Mouse (Mus musculus): ENCODE measurements around the gene Actg1. TPM values are rescaled to one million over a fixed set of nuclear protein-coding genes. Genes with fewer than 3 reads are reported as not detected.
"Not testable (repeated sequence)": the region's sequence is repeated elsewhere in the genome, so short reads cannot be mapped to it uniquely, and the experiment has no call there.

Gene Actg1
- polyA plus RNA-seq, 1 experiment from 2014 or later = 4,080 TPM

DNA sequence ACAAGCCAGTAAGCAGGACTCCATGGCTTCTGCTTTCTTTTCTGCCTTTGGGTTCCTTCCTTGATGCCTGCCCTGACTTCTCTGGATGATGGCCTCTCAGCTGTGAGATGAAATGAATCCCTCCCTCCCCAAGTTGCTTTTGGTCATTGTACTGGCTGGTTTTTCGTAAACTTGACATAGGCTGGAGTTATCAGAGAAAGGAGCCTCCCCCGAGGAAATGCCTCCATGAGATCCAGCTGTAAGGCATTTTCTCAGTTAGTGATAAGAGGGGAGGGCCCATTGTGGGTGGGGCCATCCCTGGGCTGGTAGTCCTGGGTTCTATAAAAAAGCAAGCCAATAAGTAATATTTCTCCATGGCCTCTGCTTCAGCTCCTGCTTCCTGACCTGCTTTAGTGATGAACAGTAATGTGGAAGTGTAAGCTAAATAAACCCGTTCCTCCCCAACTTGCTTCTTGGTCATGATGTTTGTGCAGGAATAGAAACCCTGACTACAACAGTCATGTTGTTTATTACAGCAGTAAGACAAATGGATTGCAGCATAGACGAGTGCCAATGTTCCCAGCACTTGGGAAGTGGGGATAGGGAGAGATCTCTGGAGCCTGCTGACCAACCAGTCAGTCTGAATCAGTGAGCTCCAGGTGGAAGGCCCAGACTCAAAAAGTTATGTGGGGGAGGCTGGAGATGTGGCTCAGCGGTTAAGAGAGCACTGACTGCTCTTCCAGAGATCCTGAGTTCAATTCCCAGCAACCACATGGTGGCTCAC is 7.1 kb upstream of the Actg1 start:
- H3K4me3 ChIP-seq (replicated peaks; ENCODE audit: low read length) = no peak overlapping the region
- WGBS = 82% methylated on average over 5 of the region's 5 CpGs
- H3K4me1 ChIP-seq (replicated peaks; ENCODE audit: control insufficient read depth, insufficient read depth, low read length) = peaks cover 54% of the 10 kb centered on the region

DNA sequence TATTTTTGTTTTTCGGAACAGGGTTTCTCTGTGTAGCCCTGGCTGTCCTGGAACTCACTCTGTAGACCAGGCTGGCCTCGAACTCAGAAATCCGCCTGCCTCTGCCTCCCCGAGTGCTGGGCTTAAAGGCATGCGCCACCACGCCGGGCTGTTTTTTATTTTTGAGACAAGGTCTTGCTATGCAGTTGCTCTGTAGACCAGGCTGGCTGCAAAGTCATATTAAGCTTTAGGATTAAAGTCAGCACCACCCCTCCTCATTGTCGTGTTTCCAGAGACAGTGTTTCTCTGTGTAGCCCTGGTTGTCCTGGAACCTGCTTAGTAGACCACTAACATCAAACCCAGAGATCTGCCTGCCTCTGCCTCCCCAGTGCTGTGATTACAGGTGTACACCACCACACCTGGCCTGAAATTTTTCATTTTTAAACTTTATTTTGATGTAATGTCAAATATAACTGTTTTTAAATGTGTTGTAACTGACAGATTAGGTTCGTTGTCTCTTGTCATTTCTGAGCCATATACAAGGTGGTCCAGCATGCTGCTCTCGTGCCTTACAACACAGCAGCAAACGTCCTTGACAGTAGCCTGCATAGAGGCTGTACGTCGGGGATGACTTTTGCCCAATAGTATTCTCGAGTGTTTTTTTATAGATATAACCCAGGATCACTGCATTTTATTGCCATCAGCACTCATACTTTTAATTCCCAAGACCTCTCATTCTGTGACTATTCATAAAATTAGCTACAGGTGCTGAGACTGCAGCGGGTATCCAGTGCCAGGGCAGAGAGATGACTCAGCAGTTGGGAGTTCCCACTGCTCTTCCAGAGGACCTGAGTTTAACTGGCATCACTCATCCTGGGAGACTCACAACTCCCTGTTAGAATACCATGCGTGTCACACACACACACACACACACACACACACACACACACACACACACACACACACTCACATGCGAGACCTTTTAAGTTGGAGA is 6.2 kb upstream of the Actg1 start:
- no peak overlapping the region for H3K4me3 ChIP-seq (replicated peaks; ENCODE audit: low read length)
- H3K9me3 ChIP-seq (ENCODE audit: control insufficient read depth, low read length) = no peaks in the 10 kb centered on the region
- H3K4me2 ChIP-seq (replicated peaks) = no peak overlapping the region
- ATAC-seq (ENCODE audit: low FRiP score) (no peak), DNase-seq (ENCODE audit: low spot score) (no peak)
- no peak overlapping the region for H3K9ac ChIP-seq
- H3K27me3 ChIP-seq (ENCODE audit: control insufficient read depth, insufficient read depth, low read length) = no peaks in the 10 kb centered on the region
- no peak overlapping the region for H3K27ac ChIP-seq
- peaks cover 48% of the 10 kb centered on the region for H3K4me1 ChIP-seq (replicated peaks; ENCODE audit: control insufficient read depth, insufficient read depth, low read length)
- H3K36me3 ChIP-seq (replicated peaks; ENCODE audit: control insufficient read depth, insufficient read depth) = no peaks in the 10 kb centered on the region
- 92% methylated on average over 17 of the region's 17 CpGs for WGBS

More for the DNA sequence above, 7.1 kb upstream of the Actg1 start:
- H3K27ac ChIP-seq = no peak overlapping the region
- no peak overlapping the region for H3K4me2 ChIP-seq (replicated peaks)
- no peak overlapping the region for H3K9ac ChIP-seq
- ATAC-seq (ENCODE audit: low FRiP score) (no peak), DNase-seq (ENCODE audit: low spot score) (no peak)
- no peaks in the 10 kb centered on the region for H3K36me3 ChIP-seq (replicated peaks; ENCODE audit: control insufficient read depth, insufficient read depth)
- H3K27me3 ChIP-seq (ENCODE audit: control insufficient read depth, insufficient read depth, low read length) = no peaks in the 10 kb centered on the region
- no peaks in the 10 kb centered on the region for H3K9me3 ChIP-seq (ENCODE audit: control insufficient read depth, low read length)

DNA sequence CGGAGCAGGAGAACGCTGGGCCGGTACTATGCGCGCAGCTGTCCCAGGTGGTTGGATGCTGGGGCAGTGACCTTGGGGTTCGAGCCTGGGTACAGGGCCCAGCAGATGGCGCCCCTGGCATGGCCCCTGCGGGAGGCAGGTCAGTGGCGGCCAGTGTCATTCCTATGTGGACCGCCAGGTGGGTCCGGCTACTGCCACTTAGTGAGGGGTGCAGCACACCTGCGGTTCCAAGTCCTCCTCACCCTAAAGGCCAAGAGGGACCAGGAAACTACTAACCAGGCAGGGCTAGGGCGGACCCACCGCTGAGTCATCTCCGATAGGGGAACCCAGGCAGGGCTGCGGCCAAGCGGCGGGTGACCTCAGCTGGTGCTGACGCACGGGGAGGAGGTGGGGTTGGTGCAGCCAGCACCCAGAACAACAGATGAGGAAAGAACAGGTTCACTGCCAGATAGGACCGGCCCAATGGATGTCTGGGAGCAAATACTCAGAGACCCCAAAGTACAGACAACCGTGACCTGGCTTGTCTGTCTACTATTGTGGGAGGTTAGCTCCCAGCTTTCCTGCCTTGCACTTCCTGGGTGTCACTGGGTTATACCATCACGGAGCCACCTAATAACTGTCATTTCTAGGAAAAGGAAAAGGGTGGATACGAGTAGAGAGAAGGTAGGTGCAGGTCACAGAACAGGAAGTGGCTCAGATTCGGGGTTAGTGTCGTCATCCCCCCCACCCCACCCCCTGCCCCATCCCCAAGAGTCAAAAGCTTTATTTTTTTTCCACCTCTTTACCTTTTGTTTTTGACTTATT is 5.4 kb upstream of the Actg1 start:
- Histone ChIP-seq H3K27me3 (ENCODE audit: control insufficient read depth, insufficient read depth, low read length) (no peaks in the 10 kb centered on the region), H3K9me3 (ENCODE audit: control insufficient read depth, low read length) (no peaks in the 10 kb centered on the region), H3K4me1 (replicated peaks; ENCODE audit: control insufficient read depth, insufficient read depth, low read length) (peaks cover 45% of the 10 kb centered on the region), H3K36me3 (replicated peaks; ENCODE audit: control insufficient read depth, insufficient read depth) (no peaks in the 10 kb centered on the region), H3K4me3 (replicated peaks; ENCODE audit: low read length) (no peak overlapping the region), H3K27ac (no peak overlapping the region), H3K4me2 (replicated peaks) (0 out of 2 replicates have a peak overlapping the region, but pooled peaks have one; percentile 7), H3K9ac (peak overlapping the region; percentile 6; the same call in 1 of the 2 replicates)
- ATAC-seq (ENCODE audit: low FRiP score) = no peak
- no peak for DNase-seq (ENCODE audit: low spot score)
- 27% methylated on average over 26 of the region's 26 CpGs for WGBS

DNA sequence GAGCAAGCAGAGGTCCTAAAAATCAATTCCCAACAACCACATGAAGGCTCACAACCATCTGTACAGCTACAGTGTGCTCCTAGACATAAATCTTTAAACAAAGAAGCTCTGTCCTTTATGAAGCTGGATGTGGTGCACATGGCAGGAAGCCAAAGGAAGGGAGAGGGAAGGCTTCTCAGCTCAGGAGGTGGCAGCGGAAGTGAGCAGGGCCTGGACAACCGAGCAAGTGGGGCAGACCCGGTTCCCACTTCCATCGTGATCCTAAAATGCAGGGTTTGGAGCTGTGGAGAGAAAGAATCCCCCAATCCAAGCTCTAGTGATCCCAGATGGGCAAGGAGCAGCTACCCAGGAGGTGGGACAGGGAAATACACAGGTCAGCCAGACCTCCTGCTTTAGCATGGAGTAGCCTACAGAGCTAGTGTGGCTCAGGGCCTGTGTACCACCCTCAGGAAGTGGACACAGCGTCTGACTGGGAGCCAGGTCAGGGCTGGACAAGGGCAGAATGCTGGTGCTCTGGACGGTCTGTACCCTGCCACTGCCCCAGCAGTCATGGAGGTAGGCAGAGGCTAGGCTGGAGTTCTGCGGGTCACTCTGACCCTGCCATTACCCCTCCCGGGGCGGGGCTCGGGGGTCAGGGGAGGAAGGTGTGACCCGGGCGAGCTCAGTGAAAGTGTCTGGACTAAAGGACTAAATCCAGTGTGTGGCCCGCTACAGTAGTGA is 4.4 kb upstream of the Actg1 start:
- H3K27ac ChIP-seq = peak overlapping the region; percentile 56
- H3K9ac ChIP-seq = peak overlapping the region; percentile 6
- H3K4me2 ChIP-seq (replicated peaks) = no peak overlapping the region
- DNase-seq (ENCODE audit: low spot score) = peak; percentile 74
- no peak for ATAC-seq (ENCODE audit: low FRiP score)
- H3K9me3 ChIP-seq (ENCODE audit: control insufficient read depth, low read length) = no peaks in the 10 kb centered on the region
- no peak overlapping the region for H3K4me3 ChIP-seq (replicated peaks; ENCODE audit: low read length)
- H3K4me1 ChIP-seq (replicated peaks; ENCODE audit: control insufficient read depth, insufficient read depth, low read length) = peaks cover 35% of the 10 kb centered on the region
- H3K36me3 ChIP-seq (replicated peaks; ENCODE audit: control insufficient read depth, insufficient read depth) = no peaks in the 10 kb centered on the region
- WGBS = 68% methylated on average over 13 of the region's 13 CpGs
- H3K27me3 ChIP-seq (ENCODE audit: control insufficient read depth, insufficient read depth, low read length) = no peaks in the 10 kb centered on the region

DNA sequence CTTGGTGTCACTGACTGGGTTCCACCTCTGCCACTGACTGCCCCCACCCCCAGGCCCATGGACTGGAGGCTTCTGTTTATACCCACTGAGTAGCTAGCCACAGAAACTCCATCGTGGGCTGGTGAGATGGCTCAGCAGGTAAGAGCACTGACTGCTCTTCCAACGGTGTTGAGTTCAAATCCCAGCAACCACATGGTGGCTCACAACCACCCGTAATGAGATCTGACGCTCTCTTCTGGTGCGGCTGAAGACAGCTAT is 3.7 kb upstream of the Actg1 start:
- H3K27me3 ChIP-seq (ENCODE audit: control insufficient read depth, insufficient read depth, low read length) = not testable (repeated sequence)
- peaks cover 30% of the 10 kb centered on the region for H3K4me1 ChIP-seq (replicated peaks; ENCODE audit: control insufficient read depth, insufficient read depth, low read length)
- 92% methylated on average over 5 of the region's 5 CpGs for WGBS

DNA sequence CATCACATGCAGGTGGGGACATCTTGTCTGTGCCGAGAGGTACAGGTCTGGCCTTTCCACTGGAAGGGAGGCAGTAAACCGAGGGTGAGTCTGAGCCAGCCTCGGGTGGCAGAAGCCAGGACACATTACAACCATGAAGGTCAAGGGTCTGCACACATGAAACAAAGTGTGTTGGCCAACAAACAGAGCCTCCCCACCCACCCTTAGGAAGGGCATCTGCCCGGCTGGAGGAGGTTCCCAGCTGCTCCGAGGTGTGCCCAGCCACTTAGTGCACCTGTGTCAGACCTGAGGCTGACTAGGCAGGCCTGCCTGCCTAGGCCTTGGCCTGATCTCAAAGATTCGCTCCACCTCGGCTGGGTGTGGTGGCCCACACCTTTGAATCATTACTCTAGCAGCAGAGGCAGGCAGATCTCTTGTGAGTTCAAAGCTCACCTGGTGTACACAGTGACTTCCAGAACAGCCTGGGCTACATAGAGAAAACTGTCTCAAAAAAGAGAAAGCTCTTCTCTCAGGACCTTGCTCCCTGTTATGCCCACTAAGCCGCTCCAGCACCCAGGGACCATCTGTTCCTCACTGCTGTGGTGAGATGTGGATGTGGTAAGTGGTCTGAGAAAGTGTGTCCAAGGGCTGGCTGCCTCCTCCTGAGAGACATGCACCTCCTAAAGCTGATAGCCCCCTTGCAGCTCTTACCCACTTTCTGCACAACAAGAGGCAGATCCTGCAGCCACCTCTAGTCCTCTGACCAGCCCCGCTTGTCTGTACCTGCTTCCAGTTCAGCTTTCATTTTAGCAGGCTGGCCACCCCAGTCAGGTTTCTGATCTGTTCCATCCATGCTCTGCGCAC is 3.1 kb upstream of the Actg1 start:
- no peak for DNase-seq (ENCODE audit: low spot score)
- no peaks in the 10 kb centered on the region for H3K27me3 ChIP-seq (ENCODE audit: control insufficient read depth, insufficient read depth, low read length)
- H3K27ac ChIP-seq = peak overlapping the region; percentile 100
- H3K9ac ChIP-seq = peak overlapping the region; percentile 99
- H3K36me3 ChIP-seq (replicated peaks; ENCODE audit: control insufficient read depth, insufficient read depth) = peaks cover 8% of the 10 kb centered on the region; the same call in 1 of the 2 replicates
- no peaks in the 10 kb centered on the region for H3K9me3 ChIP-seq (ENCODE audit: control insufficient read depth, low read length)
- 89% methylated on average over 10 of the region's 10 CpGs for WGBS
- no peak for ATAC-seq (ENCODE audit: low FRiP score)
- no peak overlapping the region for H3K4me3 ChIP-seq (replicated peaks; ENCODE audit: low read length)
- H3K4me2 ChIP-seq (replicated peaks) = peak overlapping the region; percentile 79
- peaks cover 30% of the 10 kb centered on the region for H3K4me1 ChIP-seq (replicated peaks; ENCODE audit: control insufficient read depth, insufficient read depth, low read length)

More for the DNA sequence above, 3.7 kb upstream of the Actg1 start:
- H3K4me2 ChIP-seq (replicated peaks); ATAC-seq (ENCODE audit: low FRiP score); H3K9me3 ChIP-seq (ENCODE audit: control insufficient read depth, low read length); H3K36me3 ChIP-seq (replicated peaks; ENCODE audit: control insufficient read depth, insufficient read depth); DNase-seq (ENCODE audit: low spot score); H3K9ac ChIP-seq; H3K4me3 ChIP-seq (replicated peaks; ENCODE audit: low read length): not testable (repeated sequence)
- H3K27ac ChIP-seq = peak overlapping the region; percentile 100

DNA sequence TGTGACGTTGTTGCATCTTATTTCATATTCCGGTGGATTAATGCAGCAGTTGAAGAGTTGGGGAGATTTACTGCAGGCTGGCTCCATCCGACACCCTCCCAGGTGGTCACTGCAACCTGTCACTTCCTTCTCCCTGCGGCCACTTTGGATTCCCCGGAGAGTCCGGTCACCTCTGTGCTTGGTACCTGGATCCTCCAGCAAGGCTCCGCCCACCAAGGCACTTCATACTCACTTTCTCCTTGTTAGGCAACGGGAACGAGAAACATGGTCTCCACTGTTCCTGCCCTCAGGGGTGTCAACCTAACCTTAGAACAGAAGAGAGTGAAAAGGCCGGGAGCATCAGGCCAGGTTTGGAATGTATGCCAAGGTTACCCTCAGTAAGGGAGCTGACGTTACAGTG is 2.4 kb upstream of the Actg1 start:
- Histone ChIP-seq H3K9ac (peak overlapping the region; percentile 99), H3K27me3 (ENCODE audit: control insufficient read depth, insufficient read depth, low read length) (no peaks in the 10 kb centered on the region), H3K4me3 (replicated peaks; ENCODE audit: low read length) (peak overlapping the region; percentile 76), H3K27ac (peak overlapping the region; percentile 100), H3K36me3 (replicated peaks; ENCODE audit: control insufficient read depth, insufficient read depth) (peaks cover 10% of the 10 kb centered on the region; the same call in 1 of the 2 replicates), H3K4me2 (replicated peaks) (peak overlapping the region; percentile 79), H3K4me1 (replicated peaks; ENCODE audit: control insufficient read depth, insufficient read depth, low read length) (peaks cover 30% of the 10 kb centered on the region), H3K9me3 (ENCODE audit: control insufficient read depth, low read length) (no peaks in the 10 kb centered on the region)
- 20% methylated on average over 11 of the region's 11 CpGs for WGBS
- ATAC-seq (ENCODE audit: low FRiP score) = no peak
- DNase-seq (ENCODE audit: low spot score) = no peak

All from hindbrain, embryonic 14.5 days (tissue).